Comparison of ENCODE assay signal across 7 mouse cellular contexts in the genomic region with DNA sequence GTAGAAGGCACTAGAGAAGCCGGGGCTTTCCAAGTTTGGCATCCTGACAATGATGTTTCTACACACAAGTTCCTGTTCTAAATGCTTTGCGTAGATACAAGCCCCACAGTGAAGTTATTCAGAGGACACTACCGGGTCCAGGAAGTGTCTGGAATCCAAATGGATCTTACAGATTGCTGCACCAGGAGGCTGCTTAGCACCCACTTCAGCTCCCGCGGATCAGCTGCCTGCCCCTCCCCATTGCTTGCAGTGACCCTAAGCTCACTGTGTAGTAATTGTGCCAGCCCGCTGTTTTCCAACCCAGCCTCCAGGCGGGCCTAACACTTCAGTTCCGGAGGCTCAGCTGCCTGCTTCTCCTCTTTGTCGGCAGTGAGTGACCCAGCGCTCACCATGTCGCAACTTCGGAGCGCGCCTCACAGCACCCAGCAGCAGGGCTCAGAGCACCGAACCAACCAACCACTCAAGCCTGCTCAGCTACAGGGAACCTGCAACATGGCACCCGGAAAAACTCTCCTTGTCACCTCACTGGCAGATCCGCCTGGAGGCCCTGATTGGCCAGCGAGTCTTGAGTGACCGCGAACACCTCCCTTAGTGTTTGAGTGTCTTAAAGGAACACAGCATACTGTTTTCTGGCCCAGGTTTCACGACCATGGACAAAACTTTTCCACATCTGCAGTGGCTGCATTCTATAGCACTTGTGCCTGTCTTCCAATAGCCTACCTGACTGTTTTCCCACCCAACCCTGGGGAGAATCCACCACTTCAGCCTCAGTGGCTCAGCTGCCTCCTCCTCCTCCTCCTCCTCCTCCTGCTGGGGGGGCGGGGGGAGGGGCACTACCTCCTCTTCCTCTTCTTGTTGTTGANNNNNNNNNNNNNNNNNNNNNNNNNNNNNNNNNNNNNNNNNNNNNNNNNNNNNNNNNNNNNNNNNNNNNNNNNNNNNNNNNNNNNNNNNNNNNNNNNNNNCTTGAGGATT. TPM values are rescaled to one million over a fixed set of nuclear protein-coding genes. Genes with fewer than 3 reads are reported as not detected.
DNase-seq lines count a peak whose midpoint lies in the region; ATAC-seq lines count a peak whose summit lies in the region.

Gene 2010315B03Rik (minus strand): TSS at position 526 of the 972 bp plus-strand sequence.

- peak within 1 kb of the TSS; percentile 66 for H3K4me3 ChIP-seq in embryonic facial prominence, embryonic 11.5 days (ENCODE audit: low read depth, low read length)
- peak within 1 kb of the TSS; percentile 76 for H3K4me3 ChIP-seq in limb, embryonic 10.5 days
- peak within 1 kb of the TSS; percentile 71 for H3K4me3 ChIP-seq in midbrain, embryonic 13.5 days (replicated peaks)

- peak within 1 kb of the TSS; percentile 69 for H3K4me2 ChIP-seq in embryonic facial prominence, embryonic 11.5 days (ENCODE audit: low read depth, low read length)
- H3K4me2 ChIP-seq in midbrain, embryonic 13.5 days (replicated peaks), result peak within 1 kb of the TSS; percentile 56

- no peaks in the 10 kb centered on the region for H3K27me3 ChIP-seq in embryonic facial prominence, embryonic 11.5 days (ENCODE audit: control insufficient read depth, insufficient read depth, low read length)
- H3K27me3 ChIP-seq in limb, embryonic 10.5 days (ENCODE audit: low read depth, poor library complexity, severe bottlenecking), result no peaks in the 10 kb centered on the region
- H3K27me3 ChIP-seq in midbrain, embryonic 13.5 days, result no peaks in the 10 kb centered on the region

- ATAC-seq in embryonic facial prominence, embryonic 11.5 days (replicated peaks; ENCODE audit: insufficient number of reproducible peaks, low FRiP score, low TSS enrichment, low read depth), result peak; percentile 99
- peak; percentile 99 for ATAC-seq in granulocyte monocyte progenitor cell, adult 5-6 weeks (replicated peaks; ENCODE audit: poor library complexity, severe bottlenecking)
- ATAC-seq in midbrain, embryonic 13.5 days, result peak; percentile 99

- peak within 1 kb of the TSS; percentile 70 for H3K27ac ChIP-seq in embryonic facial prominence, embryonic 11.5 days (replicated peaks; ENCODE audit: low read depth, low read length)
- H3K27ac ChIP-seq in limb, embryonic 10.5 days, result peak within 1 kb of the TSS; percentile 87
- H3K27ac ChIP-seq in midbrain, embryonic 13.5 days, result peak within 1 kb of the TSS; percentile 87

- no peaks in the 10 kb centered on the region for H3K36me3 ChIP-seq in embryonic facial prominence, embryonic 11.5 days (replicated peaks; ENCODE audit: control insufficient read depth, insufficient read depth, low read depth, low read length)
- H3K36me3 ChIP-seq in limb, embryonic 10.5 days, result no peaks in the 10 kb centered on the region
- no peaks in the 10 kb centered on the region for H3K36me3 ChIP-seq in midbrain, embryonic 13.5 days

- no peaks in the 10 kb centered on the region for H3K9me3 ChIP-seq in embryonic facial prominence, embryonic 11.5 days (replicated peaks; ENCODE audit: control insufficient read depth, low read length)
- H3K9me3 ChIP-seq in limb, embryonic 10.5 days (replicated peaks), result no peaks in the 10 kb centered on the region
- 0 out of 2 replicates have a peak, but pooled peaks cover 3% of the 10 kb centered on the region for H3K9me3 ChIP-seq in midbrain, embryonic 13.5 days

- no peaks in the 10 kb centered on the region for H3K4me1 ChIP-seq in embryonic facial prominence, embryonic 11.5 days (ENCODE audit: control insufficient read depth, insufficient read depth, low read length)
- peaks cover 6% of the 10 kb centered on the region for H3K4me1 ChIP-seq in limb, embryonic 10.5 days
- peaks cover 10% of the 10 kb centered on the region for H3K4me1 ChIP-seq in midbrain, embryonic 13.5 days (replicated peaks)

- peak within 1 kb of the TSS; percentile 76 for H3K9ac ChIP-seq in embryonic facial prominence, embryonic 11.5 days (replicated peaks; ENCODE audit: low read length)
- peak within 1 kb of the TSS; percentile 77 for H3K9ac ChIP-seq in midbrain, embryonic 13.5 days (replicated peaks)

- peak; percentile 93 for DNase-seq in adrenal gland, postnatal 14 days
- DNase-seq in embryonic facial prominence, embryonic 11.5 days (ENCODE audit: low spot score), result peak; percentile 87
- peak; percentile 94 for DNase-seq in kidney, adult 11 months
- DNase-seq in limb, embryonic 10.5 days (ENCODE audit: low spot score), result peak; percentile 79
- DNase-seq in spleen, adult 12 weeks (ENCODE audit: low spot score), result peak; percentile 60

- 3% methylated on average over 21 of the region's 22 CpGs for WGBS in embryonic facial prominence, embryonic 11.5 days
- 4% methylated on average over 21 of the region's 22 CpGs for WGBS in limb, embryonic 10.5 days
- 2% methylated on average over 21 of the region's 22 CpGs for WGBS in midbrain, embryonic 13.5 days

RNA-seq across cellular contexts. Expression of gene 2010315B03Rik, which starts in this region (rescaled TPM):
- total RNA-seq in adrenal gland, postnatal 14 days (2021), result 19.6 and 24.0 TPM in 2 replicates
- polyA plus RNA-seq in embryonic facial prominence, embryonic 11.5 days (2014; fragmentation: Nextera tagmentation; extraction: Ambion mirVana), result 3.5 and 4.8 TPM in 2 replicates
- 7.7 and 17.0 TPM in 2 replicates for total RNA-seq in granulocyte monocyte progenitor cell, adult 5-6 weeks (2014; fragmentation: Nextera tagmentation)
- total RNA-seq in granulocyte monocyte progenitor cell, adult 5-6 weeks (2017), result 16.2 and 17.2 TPM in 2 replicates
- polyA plus RNA-seq in limb, embryonic 10.5 days (2016; fragmentation: Nextera tagmentation; extraction: Ambion mirVana), result 5.0 and 6.2 TPM in 2 replicates
- 9.1 and 9.4 TPM in 2 replicates for polyA plus RNA-seq in midbrain, embryonic 13.5 days (2015; fragmentation: Nextera tagmentation; extraction: Ambion mirVana)

Comparison
In these comparisons a context has a peak if more than half of its experiments do, and no peak if none do; other contexts are left out.
1. Peak in every context shown above with its lines: DNase-seq, ATAC-seq, H3K4me3 ChIP-seq and H3K27ac ChIP-seq.